Mouse (Mus musculus): ENCODE measurements around the gene Ccr7.

The Ccr7 gene

DNA sequence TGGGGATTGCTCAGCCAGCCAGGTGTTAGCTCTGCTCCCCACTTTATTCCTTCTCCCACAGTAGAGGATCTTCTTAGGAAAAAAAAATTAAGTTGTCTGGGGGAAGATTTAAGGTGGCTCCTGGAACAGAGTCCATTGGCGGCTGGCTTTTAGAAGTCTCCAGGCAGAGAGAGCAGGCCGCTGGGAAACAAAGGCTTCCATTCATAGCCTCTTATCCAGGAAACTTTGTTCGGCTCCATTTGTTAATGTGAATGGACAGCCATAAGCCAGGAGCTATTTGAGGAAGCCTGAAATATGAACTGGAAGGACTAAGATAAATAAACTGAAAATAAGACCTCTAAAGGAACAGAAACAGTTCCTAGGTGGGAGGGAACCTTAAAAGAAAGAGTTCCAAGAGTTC lies 41.8 kb downstream of the Ccr7 start:
- DNase-seq, result no peak

DNA sequence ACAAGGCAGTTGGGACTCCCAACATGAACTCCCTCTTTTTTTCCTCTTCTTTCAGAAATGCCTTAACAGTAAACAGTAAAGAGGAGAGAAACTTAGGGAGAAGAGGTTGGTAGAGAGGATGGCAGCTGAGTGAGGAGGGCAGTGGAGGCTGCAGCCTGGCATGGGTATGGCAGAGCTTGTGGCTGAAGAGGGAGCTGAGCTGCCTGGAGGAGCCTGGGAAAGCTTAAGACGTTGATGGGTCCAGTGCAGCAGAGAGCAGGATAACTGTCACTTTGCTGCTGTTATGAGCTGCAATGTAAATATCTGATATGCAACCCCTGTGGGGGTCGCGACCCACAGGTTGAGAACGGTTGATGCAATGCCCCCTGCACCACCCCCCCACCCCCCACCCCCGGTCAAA lies 42.2 kb downstream of the Ccr7 start:
- DNase-seq, result no peak

DNA sequence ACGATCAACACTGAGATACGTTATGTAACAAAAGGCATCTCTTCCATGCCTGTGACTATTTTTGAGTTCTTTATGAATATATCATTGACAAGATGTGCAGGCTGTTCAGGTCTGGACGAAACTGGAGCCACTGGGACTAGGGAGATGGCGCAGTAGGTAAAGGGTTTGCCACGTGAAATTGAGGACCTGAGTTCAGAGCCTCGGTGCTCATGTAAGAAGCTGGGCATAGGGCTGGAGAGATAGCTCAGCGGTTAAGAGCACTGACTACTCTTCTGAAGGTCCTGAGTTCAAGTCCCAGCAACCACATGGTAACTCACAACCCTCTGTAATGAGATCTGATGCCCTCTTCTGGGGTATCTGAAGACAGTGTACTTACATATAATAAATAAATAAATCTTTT lies 43.2 kb downstream of the Ccr7 start:
- no peak for DNase-seq

DNA sequence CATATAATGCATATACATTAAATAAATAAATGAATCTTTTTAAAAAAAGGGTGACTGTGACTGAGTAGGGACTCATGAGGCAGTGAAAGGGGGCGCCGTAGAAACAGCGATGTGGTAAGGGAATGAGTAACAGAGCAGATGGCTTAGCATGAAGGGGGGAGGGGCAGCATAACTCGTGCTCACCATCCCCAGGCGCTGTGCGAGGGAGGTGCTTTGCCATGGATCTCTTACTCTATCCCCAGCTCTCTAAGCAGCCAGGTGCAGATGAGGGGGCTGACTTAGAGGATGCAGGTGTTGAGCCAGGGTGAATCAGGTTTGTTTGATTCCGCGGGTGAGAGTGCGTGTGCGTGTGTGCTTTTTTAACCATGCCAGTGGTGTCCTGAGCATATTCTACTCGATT lies 43.7 kb downstream of the Ccr7 start:
- peak; percentile 80 for DNase-seq

DNA sequence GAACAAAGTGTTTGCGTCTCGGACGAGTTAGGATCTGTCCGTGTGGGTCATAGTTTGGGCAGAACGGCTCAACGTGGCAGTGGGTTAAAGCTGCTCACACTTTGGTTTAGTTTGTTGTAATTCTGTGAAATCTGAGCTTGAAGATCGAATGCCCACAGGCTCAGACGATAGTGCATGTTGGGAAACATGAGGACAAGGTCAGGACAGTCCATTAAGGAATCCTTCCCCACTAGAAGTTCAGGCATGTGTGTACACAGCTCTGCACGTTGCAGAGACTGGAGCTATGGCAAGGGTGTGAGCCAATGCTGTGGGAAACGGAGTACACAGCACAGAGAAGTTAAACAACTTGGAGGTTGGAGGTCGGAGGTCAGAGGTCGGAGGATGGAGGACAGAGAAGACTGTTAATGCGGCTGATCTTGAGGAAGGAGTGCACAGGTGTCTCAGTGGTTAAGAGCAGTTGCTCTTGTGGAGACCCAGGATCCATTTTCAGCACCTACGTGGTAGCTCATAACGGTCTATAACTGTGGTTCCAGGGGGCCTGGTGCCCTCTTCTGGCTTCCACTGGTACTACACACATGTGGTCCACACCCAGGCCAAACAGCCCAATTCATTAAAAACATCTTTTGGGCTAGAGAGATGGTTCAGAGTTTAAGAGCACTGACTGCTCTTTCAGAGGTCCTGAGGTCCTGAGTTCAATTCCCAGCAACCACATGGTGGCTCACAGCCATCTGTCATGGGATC lies 44.3 kb downstream of the Ccr7 start:
- DNase-seq, result peak; percentile 63

DNA sequence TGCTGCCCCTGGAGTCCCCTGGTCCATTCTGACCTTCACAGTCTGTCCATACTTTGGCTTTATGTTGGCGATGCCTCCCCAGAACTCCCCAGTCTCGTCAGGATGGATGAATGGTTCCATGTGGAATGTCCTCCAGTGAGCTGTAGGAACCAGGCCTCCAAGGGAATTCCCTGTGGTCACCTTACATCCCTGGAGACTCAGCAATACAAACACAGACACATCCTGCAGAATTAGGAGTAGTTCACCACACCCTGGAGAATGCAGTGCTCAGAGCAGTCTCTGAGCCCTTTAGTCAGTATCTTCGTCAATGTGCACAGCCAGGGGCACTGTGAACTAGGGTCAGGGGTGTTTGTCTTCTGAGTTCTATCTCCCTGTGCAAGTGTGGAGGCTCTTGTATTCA lies 46.6 kb downstream of the Ccr7 start:
- no peak for DNase-seq

DNA sequence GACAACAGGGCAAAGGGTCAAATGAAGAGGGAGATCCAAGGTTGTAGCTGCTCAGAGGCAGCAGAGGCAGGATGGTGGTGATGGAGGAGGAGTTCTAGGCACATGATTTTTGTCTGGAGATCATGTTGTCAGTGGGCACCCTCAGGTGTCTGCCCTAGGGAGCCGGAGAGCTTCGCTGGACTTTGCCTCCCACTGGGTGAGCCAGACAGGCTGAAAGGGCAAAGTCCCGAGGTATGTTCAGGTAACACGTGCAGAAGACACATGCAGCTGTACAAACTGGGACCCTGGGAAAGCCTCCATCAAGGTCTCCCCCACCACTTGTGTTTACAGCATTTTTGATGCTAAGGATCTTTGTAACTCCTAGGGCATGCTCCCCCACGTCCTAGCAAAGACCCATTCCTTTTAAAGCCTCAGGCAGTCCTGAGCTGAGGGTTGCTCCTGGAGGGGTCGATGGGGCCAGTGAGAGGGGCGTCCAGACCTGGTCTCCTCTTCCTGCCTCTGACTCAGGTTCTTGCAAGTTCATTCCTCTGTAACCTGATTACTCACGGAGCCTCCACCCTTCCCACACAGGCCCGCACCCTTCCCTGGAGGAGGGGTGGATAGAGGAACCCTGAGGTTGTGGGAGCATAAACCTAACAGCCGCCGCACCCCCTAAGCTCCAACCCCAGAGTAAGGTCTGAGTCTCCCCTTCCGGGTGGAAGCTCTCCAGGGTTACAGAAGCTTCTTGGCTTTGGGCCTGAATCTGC lies 48.7 kb downstream of the Ccr7 start:
- no peak for DNase-seq

DNA sequence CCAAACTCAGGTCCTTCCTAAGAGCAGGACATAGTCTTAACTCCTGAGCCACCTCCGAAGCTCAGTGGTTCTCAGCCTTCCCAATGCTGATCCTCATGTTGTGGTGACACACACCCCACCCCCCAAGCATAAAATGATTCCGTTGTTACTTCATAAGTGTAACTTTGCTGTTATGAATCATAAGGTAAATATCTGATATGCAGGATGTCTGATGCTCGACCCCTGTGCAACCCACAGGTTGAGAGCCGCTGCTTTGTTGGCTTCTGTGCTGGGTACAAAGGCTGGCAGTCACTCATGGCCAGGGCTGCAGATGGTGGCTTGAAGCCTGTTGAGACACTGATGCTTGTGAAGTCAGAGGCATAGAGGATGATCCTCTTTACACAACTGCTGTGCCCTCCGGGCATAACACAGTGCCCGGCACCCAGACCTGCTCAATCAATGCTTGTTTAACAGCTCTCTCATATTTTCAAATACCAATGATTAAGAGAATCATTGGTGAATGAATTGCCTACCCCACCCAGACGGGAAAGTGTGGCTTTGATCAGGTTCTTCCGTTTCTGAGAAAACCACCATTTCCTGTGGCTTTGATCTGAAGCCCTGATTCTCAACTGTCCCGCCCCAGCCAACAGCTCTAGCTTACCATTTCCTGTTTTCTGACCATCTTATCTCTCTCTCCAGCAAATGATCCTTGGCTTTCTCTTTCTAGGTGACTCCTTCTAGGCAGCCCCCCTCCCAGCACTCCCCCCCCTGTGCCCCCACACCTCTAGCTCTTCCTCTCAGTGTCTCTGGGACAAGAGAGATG lies 50.1 kb downstream of the Ccr7 start:
- peak; percentile 47 for DNase-seq

DNA sequence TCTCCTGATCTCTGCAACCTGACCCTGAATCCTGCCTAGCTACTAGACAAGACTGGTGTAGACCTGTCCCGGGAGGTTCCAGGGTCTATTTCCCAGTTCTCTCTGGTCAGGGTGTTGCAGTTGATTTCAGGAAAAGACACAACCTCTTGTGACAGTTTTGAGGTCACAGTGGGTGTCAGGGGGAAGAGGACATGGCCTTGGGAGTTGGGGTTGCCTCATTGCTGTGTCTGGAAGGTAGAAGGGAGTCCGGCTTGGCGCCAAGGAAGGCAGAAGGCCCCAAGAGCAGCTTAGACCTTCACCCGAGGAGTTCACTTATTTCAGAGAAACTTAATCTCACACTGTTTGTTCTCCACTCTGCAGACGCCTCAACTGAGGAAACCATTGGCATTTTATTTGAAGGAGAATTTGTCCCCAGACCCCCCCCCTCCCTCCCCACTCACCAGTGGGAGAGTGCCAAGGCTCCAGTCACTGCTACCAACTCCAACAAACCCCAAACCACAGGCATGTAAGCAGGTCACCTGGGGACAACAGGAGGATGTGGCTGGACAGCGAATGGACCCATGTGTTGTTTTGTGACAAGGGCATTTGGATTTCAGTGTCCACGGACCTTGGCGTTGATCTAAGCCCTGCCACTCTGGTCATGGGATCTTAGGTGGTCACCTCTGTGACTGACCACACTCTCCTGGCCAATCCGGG lies 52.2 kb downstream of the Ccr7 start:
- no peak for DNase-seq

DNA sequence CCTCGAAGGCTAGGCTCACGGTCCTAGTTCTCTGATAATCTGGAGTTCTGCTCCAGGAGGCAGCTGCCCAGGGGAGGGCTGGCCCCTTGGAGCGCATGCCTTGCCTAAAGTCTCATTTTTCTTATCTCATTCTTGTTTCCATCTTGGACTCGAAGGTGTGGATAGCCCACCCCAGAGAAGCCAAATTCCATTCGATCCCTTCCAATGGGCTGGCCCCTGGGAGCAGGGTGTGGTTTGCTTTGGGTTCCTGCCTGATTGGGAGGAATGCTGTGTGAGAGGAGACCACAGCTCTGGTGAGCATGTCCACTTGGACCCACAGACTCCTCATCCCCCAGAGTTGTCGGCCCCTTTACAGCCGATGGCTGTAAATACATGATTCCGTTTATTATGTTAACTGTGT lies 53.2 kb downstream of the Ccr7 start:
- no peak for DNase-seq

DNA sequence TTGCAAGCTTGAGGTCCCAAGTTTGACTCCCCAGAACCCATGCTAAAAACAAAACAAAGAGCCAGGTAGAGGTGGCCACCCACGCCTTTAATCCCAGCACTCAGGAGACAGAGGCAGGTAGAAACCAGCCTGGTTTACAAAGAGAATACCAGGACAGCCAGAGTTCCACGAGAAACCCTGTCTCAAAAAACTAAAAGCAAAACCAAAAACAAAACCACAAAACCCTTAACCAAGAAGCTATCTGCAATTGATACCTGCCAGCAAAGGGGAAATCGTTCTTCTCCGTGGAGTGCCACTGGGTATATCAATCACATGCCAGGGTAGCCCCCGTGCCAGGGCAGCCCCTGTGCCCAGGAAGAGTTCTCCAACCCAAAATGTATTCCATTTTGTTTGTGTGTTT lies 54.7 kb downstream of the Ccr7 start:
- no peak for DNase-seq

DNA sequence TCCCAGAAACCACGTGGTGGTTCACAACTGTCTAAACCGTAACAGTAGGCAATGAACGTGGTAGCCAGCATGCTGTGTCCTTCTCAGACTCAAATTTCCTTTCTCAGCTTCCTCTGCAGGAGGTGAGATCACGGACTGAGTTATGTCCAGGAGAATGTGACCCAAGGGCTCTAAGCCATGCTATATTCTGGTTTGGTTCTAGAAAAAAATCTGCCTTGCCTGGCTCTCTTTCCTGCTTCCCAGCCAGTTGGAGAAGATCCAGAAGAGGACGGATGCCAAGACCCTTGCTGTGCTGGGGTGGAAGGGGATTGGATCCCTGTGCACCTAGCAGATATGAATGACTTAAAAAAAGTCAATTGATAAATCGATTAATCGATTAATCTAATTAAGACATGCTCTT lies 55.4 kb downstream of the Ccr7 start:
- DNase-seq, result no peak

DNA sequence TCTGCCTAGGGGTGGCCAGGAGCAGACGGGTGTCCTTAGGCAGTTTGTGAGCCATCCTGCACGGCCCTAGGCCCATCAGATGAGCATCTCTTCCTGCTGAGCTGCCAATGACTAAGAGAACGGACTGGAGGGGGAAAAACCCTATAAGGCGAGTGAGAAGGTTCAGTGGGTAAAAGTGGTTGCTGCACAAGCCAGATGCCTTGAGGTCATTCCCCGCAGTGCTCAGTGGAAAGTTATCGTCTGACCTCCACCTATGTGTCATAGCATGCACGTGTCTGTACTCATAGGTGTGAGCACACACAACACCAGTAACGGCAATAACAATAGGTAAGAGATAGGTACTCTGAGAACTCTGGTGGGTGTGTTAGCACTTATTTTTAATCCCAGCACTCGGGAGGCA lies 56.0 kb downstream of the Ccr7 start:
- no peak for DNase-seq

DNA sequence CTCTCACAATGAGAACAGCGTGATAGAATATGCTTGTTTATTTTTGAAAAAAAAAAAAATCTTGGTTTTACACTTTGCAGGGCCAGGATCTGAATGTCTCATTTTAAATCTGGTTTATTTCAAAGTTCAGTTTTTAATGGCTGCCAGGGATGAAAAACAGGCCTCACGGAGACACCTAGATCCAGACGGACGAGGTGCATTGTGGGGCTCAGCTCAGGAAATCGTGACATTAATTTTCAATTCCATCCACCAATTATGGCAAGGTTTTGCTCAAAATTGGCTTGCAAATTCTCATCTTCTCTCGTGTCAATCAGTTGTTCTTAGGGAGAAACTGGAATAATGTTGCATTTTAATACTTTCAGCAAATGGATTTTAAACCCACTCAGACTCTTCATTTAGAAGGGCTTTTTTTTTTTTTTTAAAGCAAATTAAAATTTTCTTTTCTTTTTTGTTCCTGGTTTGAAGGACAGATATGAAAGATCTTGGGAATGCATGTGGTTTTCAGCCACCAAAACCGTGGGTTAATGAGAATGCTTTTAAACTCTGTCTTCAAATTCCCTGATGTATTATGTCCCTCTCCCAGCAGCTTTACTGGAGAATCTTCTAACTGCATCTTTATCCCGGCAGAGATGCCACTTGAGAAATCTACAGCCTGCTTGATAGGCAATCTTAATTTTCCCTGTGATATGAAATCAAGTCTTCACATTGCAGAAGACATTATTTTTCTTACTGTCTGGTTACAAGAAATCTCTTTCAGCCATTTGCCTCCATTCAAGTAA lies 57.7 kb downstream of the Ccr7 start:
- DNase-seq, result no peak

DNA sequence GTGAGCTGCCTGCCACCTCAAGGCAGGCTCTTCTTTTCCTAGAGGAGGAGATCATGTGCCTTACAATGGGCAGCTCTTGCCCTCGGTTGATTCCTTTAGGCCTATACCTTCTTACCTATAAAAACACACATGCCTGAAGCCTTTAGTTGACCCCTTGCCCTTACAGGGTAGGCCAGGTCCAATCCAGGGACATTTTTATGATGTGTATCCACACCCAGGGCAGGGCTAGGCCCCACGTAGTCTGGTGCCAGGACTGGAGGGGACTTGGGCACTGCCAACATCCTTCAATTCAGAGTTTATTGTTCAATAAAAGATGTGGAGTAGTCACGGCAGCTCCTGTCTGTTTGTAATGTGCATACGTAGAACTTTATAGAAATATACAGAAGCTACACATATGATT lies 58.5 kb downstream of the Ccr7 start:
- DNase-seq, result no peak

DNA sequence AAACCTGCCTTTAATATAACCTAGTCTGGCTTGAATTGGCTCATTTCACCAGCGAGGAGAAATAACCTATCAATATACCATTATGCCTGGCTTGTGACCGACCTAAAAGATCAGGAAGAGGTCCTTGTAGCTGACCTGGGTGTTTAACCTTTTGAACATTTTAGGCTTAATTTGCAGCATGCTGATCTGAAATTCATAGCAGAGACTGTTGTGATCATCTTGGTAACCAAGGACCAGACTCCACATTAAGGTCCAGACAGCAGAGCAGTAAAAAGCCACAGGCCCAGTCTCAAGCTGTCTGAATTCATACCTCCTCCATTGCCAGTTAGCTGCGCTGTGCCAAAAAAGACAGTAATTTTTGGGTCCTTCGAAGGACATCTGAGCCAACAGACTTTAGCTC lies 59.1 kb downstream of the Ccr7 start:
- DNase-seq, result no peak

DNA sequence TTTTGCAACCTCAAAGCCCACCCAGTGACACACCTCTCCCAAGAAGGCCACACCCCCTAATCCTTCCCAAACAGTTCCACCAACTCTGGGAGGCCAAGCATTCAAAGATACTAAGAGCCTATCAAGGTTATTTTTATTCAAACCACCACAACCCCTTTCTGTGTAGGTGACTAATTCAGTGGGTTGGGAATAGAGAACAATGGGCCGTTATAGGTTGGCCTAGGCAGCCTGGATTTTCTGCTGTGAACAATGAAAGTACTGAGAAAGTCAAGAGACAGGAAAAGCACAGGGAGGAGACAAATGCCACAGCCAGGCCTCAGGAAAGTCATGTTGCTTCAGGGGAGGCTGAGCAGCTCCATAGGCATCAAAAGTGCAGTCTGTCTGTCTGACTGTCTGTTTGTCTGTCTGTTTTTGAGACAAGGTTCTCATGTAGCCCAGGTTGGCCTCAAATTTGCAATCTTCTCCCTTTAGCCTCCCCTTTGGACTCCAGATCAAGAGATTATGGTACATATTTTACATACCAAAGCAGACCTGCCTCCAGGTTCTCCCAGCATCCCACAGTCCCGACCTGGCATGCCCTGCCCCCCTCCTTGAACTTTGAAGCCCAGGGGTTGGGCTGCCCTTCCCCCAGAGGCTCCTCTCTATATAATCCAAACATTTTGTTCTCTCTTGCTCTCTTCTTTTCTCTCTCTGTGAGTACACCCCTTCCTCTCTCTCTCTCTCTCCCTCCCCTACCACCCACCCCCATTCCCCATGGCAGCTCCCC lies 59.8 kb downstream of the Ccr7 start:
- DNase-seq, result no peak

All from thymus, postnatal 4 days (tissue).